Mouse (Mus musculus): Measurements from ENCODE around the gene Lyz2. TPM values are rescaled to one million over a fixed set of nuclear protein-coding genes. Genes with fewer than 3 reads are reported as not detected.
"Not testable (repeated sequence)": the region's sequence is repeated elsewhere in the genome, so short reads cannot be mapped to it uniquely, and the experiment has no call there.

Lyz2 gene
- total RNA-seq, 2 experiments from 2014 or later = 11.1 to 14.4 TPM

DNA sequence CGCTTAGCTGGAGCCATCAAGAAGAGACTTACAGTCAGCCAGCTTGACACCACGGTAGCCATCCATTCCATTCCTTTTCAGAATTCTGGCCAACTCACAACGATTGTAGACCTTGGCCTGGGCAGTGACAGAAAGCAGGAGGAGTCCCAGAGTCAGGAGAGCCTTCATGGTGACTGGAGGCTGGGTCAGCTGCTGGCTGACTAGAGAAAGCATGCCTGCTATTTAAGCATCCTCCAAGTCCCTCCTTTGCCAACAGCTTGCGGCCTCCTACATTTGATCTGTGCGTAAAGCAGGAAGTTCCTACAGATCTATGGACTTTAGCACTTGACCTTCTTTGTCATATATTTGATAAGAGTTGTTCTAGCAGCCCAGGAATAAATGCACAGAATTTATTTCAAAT is 10.6 kb upstream of the Lyz2 start, which contains the start of gene Lyz1:
TSS of gene Lyz1 (minus strand) at position 198 of the 400 bp plus-strand sequence.
- no peak for DNase-seq (ENCODE audit: extremely low spot score in 1 of 2, low spot score in 2 of 2)
- intact Hi-C loops (cut with DNase I) = loop anchor here (1.0 kb wide), 1 partner anchor 11 kb away; no protein-coding TSS in a partner anchor
- TF ChIP-seq CTCF (IDR thresholded peaks at IDR 0.05) = no peak
- H3K27ac ChIP-seq = no peak within 1 kb of the TSS
- no peak within 1 kb of the TSS for H3K4me3 ChIP-seq

DNA sequence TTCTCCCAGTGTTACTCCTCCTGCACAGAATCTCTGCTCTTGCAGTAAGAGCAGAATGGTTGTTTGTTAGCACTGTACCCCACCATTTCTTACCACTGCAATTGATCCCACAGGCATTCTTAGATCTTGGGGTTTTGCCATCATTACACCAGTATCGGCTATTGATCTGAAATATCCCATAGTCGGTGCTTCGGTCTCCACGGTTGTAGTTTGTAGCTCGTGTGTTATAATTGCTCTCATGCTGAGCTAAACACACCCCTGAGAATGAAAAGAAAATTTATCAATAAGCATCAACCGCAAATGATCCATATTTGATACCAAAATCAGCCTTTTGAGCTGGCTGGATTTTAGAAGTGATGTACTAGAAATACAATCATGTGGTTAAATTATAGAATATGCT is 8.8 kb upstream of the Lyz2 start:
- H3K4me3 ChIP-seq; intact Hi-C loops (cut with DNase I); DNase-seq (ENCODE audit: extremely low spot score in 1 of 2, low spot score in 2 of 2); H3K27ac ChIP-seq: not testable (repeated sequence)

DNA sequence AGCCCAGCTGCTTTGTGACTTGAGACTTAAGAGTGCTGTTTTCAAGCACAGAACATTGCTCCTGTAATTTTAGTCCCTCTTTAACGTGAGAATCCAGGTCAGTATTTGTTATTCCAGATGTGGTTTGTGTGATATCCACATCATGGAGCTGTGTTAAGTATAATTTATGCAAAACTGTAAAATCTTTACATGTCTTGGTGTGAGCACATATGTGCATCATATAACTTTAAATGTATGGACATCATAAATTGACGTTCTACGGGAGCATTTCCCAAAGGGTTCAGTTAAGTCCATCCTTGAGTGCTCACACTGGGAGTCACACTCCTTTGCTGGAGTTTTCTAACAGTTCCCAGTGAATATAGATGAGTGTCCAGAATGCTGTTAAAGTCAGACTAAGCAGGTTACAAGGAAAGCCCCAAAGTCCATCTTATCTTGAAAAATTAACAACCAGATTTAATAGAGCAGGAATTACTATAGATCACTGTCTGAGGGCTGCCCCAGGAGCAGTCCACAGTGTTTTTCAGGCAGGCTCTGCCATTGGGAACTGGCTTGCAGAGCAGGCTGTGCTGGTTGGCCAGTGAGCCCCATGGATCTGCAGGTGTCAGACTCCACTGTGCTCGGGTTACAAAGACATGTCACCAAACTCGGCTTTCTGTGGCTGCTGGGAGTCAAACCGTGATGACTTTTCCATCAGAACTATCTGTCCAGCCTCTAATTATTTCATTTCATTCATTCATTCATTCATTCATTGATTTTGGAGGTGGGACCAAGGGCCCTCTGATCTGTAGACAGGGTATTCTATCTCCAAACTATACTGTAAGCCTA is 8.1 kb upstream of the Lyz2 start:
- H3K27ac ChIP-seq = no peak overlapping the region
- no peak overlapping the region for H3K4me3 ChIP-seq
- TF ChIP-seq CTCF (IDR thresholded peaks at IDR 0.05) = no peak
- intact Hi-C loops (cut with DNase I) = no loop called here
- no peak for DNase-seq (ENCODE audit: extremely low spot score in 1 of 2, low spot score in 2 of 2)

DNA sequence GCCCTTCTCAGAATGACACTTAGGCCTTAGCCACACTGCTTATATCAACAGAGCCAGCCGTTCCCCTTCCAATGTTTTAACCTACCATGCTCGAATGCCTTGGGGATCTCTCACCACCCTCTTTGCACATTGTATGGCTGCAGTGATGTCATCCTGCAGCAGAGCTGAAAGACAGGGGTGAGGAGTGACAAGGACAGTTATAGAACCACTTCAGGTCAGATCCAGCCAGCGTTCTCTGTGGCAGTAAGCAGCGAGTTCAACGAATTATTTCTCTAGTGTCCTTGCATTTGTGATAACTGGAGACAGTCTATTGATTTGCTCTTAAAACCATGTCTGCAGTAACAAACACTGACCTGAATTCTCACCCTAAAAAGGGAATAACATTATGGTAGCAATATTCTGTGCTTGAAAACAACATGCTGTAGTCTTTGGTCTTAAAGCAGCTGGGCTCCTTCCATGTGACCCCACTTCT is 6.9 kb upstream of the Lyz2 start:
- H3K4me3 ChIP-seq; intact Hi-C loops (cut with DNase I); H3K27ac ChIP-seq; DNase-seq (ENCODE audit: extremely low spot score in 1 of 2, low spot score in 2 of 2): not testable (repeated sequence)

DNA sequence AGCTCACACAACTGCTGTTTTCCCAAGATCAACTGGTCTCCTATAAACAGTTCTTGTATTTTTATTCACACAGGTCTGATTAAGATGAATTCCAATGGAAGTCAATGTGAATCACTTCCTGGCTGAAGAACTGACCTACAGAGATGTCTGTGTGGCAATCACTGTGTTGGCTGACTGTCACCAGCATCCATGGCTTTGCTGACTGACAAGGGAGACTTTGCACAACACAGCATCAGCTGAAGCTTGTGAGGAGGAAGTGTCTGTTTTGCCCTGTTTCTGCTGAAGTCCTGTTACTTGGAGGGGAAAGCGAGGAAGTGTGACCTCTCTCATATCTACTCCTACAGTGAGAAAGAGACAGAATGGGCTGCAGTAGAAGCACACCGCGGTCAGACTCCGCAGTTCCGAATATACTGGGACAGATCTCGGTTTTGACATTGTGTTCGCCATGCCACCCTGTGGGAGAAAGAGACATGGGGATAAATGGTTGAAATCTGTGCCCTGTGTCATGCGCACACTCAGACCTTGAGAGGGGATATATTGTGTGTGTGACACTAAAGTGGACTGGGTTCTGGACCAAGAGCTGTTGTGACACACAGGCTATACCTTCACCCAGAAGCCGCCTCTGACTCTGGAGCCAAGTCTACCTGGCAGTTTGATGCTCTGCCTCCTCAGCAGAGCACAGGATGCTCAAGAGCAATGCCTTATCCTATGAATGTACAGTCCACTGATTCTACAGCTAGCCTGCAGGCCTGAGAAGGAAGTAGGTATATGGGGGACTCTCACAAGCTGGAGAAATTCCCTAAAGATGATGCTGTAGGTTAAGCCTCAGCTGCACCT is 6.3 kb upstream of the Lyz2 start:
- TF ChIP-seq CTCF (IDR thresholded peaks at IDR 0.05) = no peak
- intact Hi-C loops (cut with DNase I) = no loop called here
- Histone ChIP-seq H3K27ac (no peak overlapping the region), H3K4me3 (no peak overlapping the region)
- no peak for DNase-seq (ENCODE audit: extremely low spot score in 1 of 2, low spot score in 2 of 2)

DNA sequence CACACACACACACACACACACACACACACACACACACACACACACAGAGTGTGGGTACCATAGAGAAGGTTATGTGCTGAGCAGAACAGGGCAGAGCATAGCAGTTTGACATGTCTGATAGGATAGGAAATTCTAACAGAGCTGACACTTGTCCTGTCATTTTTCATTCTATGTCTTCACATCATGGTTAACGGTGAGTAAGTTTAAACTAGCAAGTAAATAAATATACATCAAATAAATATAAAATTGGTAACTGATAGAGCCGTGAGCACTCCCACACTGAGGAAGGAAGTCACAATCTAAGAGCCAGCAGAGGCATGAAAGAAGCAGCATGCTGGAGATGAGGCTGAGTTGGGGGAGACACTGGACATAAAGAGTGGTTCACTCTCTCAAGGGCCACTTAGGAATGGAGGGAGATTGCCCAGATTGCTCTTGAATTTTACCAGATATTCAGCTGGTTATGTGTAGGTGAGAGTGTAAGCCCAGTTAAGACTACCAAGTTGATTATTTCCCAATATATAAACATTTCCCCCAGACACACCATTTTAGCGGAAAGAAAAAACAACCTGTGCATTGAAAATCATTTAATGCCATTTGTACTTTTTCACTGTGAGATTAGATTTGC is 5.2 kb upstream of the Lyz2 start:
- Histone ChIP-seq H3K27ac (no peak overlapping the region), H3K4me3 (no peak overlapping the region)
- intact Hi-C loops (cut with DNase I) = no loop called here
- DNase-seq (ENCODE audit: extremely low spot score in 1 of 2, low spot score in 2 of 2) = no peak
- no peak for TF ChIP-seq CTCF (IDR thresholded peaks at IDR 0.05)

DNA sequence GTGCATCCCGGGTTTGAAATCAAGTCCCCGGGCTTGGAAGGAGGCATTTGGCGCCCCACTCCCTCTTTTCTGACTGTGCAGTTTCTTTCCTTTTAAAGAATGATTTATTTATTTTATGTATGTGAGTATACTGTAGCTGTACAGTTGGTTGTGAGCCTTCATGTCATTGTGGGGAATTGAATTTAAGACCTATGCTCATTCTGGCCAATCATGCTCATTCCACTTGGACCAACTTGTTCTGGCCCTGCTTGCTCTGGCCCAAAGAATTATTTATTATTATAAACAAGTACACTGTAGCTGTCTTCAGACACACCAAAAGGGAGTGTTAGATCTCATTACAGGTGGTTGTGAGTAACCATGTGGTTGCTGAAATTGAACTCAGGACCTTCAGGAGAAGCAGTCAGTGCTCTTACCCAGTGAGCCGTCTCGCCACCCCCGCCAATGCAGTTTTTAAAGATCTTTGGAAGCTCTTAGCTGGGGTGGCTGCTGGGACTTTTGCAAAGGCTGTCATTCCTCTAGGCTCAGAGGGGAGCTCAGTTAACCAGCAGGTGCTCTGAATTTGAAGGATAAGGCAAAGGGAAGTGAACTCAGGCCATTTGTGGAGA is 4.3 kb upstream of the Lyz2 start:
- intact Hi-C loops (cut with DNase I) = no loop called here

DNA sequence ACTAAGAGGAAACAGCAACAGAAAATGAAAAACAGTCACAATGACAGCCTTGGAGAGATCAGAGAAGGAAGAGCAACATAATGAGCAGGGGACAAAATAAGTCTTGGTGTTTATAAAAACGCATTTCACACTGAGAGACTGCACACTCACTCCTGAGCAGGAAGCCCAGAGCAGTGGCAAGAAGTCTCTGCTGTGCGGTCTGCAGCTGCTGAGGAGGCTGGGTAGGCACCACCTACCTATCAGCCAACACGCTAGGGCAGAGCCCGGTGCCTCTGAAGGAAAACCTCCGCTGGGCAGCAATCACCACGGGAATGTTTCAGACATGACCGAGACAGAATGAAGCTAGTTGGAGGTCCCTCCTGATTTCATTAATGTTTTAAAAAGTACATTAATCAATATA is 3.5 kb upstream of the Lyz2 start:
- H3K4me3 ChIP-seq; intact Hi-C loops (cut with DNase I); H3K27ac ChIP-seq; DNase-seq (ENCODE audit: extremely low spot score in 1 of 2, low spot score in 2 of 2): not testable (repeated sequence)

More for the DNA sequence above, 4.3 kb upstream of the Lyz2 start:
- no peak for TF ChIP-seq CTCF (IDR thresholded peaks at IDR 0.05)
- no peak overlapping the region for H3K4me3 ChIP-seq
- DNase-seq (ENCODE audit: extremely low spot score in 1 of 2, low spot score in 2 of 2) = no peak
- H3K27ac ChIP-seq = no peak overlapping the region

DNA sequence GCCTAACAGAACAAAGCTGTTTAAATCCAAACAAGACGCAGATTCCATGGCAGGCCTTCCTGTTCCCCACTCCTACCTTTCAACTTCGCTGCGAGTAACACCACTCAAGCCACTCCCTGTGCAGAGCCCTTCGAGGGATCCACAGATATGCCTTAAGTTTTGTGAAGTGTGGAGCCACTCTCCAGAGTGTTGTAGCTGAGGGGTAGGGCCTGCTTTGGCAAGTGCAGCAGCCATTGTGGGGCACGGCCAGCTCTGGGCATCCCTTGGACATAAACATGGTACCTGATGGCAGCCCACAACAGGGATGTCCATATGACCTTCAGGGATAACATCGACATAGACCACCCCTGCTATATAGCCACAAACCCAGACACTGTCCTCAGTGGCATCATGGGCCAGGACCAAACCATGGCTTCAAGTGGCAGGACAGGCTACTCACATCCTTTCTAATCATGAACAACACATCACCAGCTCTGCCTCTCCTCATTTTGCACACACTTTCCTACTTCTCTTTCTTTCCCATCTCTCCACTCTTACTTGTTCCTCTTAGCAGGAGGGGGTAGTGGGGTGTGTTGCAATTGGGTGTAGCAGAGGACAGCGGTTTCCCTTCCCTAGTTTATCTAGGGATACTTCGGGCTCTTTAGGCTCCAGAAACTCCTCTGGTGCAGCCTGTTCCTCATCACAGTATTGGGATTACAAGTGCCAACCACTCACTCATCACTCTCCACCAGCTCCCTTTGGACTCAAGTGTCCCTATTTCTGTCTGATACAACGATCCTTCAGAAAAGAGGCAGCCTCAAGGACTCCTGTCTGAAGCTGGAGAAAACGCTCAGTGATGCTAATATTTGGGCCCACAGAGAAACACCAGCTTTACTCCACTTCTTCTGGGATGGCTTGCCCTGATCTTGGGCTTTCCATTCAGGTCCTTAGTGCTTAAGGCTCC is 2.7 kb upstream of the Lyz2 start:
- intact Hi-C loops (cut with DNase I) = no loop called here
- no peak for TF ChIP-seq CTCF (IDR thresholded peaks at IDR 0.05)
- H3K27ac ChIP-seq = no peak overlapping the region
- H3K4me3 ChIP-seq = no peak overlapping the region
- DNase-seq (ENCODE audit: extremely low spot score in 1 of 2, low spot score in 2 of 2) = no peak

DNA sequence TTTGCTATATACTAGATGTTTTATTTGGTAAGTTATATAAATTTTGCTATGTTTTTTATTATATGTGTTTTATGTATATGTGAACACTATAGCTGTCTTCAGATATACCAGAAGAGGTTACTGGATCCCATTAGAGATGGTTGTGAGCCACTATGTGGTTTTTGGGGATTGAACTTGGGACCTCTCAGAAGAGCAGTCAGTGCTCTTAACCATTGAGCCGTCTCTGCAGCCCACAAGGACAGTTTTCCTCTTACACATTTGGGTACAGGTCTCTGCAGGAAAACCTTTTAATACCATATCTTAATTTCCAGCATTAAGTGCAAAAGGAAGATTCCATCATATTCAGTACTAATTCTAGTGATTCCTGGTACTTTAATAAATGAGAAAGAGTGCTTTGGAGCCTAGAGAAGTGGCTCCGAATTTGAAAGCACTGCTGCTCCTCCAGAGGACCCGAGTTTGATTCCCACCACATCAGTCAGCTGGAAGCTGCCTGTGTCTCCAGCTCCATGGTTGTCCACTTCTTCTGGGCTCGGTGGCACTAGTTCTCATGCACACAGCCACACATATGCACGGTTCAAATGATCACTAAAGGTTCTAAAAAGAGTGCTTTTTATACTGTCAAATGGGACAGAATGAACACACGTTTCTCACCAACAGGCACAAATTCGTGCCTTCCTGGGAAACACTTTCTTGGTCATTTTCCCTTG is 1.9 kb upstream of the Lyz2 start:
- intact Hi-C loops (cut with DNase I) = no loop called here
- TF ChIP-seq CTCF (IDR thresholded peaks at IDR 0.05) = no peak
- H3K27ac ChIP-seq = no peak overlapping the region
- no peak for DNase-seq (ENCODE audit: extremely low spot score in 1 of 2, low spot score in 2 of 2)
- no peak overlapping the region for H3K4me3 ChIP-seq

DNA sequence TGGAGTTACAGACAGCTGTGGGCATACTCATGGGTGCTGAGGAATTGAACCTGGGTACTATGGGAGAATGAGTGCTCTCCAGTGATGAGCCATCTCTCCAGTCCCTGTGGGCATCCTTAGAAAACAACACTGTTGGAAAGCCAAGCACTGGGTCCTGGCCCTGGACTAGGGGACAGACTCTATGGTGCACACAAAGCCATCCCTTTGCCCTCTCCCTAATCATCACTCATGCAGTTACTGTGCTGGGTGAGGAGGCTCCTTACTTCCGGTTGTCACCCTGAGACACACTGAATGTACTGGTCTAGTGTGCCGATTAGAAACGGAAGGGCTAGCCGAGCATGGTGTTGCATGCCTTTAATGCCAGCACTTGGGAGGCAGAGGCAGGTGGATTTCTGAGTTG is 1.1 kb upstream of the Lyz2 start:
- H3K4me3 ChIP-seq; H3K27ac ChIP-seq; intact Hi-C loops (cut with DNase I); DNase-seq (ENCODE audit: extremely low spot score in 1 of 2, low spot score in 2 of 2): not testable (repeated sequence)

All from left cerebral cortex, adult 2 months (tissue).